Mouse (Mus musculus) stomach, postnatal 0 days (tissue): ENCODE measurements around the gene Lemd1.

ENCODE experiments used
- CTCF ChIP-seq: IDR thresholded peaks from 2 replicates; pipeline ENCODE4 v1.5.1; 2016; ENCODE audit warnings: antibody characterized with exemption, low read depth, mild to moderate bottlenecking, moderate library complexity
- EP300 ChIP-seq: optimal IDR thresholded peaks from 2 replicates; pipeline ENCODE3; 2016; ENCODE audit warnings: antibody characterized with exemption

DNA sequence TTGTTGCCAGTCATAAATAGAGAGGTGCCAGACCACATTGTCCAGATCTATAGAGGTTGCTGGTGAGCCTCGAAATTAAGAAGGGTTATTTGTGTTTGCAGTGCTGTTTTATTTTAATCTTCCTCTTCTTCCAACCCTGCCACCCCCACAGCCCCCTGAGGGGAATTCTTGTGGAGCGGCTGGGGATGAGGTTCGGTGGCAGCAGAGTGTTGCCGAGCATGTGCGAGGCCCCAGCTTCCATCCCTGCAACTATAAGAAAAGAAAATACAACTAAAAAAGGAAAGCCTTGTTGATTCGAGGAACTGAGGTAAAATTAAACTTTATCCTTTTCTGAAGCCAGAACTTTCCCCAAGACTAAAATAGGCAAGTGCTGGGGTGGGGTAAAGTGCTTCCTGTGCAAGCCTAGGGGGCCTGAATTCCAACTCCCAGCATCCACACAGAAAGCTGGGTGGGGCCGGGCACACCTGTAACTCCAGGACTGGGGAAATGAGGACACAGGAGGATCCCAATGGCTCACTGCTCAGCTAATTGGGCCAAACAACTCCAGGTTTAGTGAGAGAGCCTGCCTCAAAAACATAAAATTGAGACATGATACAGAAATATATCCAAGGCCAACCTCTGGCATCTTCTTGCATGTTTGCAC lies 77.3 kb downstream of the Lemd1 start:
- no peak for TF ChIP-seq EP300
- no peak for TF ChIP-seq CTCF
